Mouse (Mus musculus) ES-Bruce4 (cell line): Measurements from ENCODE around the gene Ropn1l. TPM values are rescaled to one million over a fixed set of nuclear protein-coding genes. Genes with fewer than 3 reads are reported as not detected.

Experiments used
- H3K27ac ChIP-seq: 2 replicates; pipeline ENCODE4 v1.5.1; 2012; ENCODE audit warnings: low read length, inconsistent platforms; ENCODE audit not compliant: insufficient read depth
- H3K27me3 ChIP-seq: 2 replicates; pipeline ENCODE4 v1.6.1; 2012; ENCODE audit warnings: mild to moderate bottlenecking, low read length, inconsistent platforms; ENCODE audit not compliant: control insufficient read depth, poor library complexity, insufficient read depth, severe bottlenecking
- H3K36me3 ChIP-seq: 2 replicates; pipeline ENCODE4 v1.6.1; 2012; ENCODE audit warnings: inconsistent platforms, mild to moderate bottlenecking, low read length, moderate library complexity; ENCODE audit not compliant: control insufficient read depth, poor library complexity, insufficient read depth, severe bottlenecking
- H3K4me1 ChIP-seq: one replicate; pipeline ENCODE4 v1.8.1; 2011; ENCODE audit warnings: low read length; ENCODE audit not compliant: control insufficient read depth, insufficient read depth
- H3K4me3 ChIP-seq: 2 replicates; pipeline ENCODE4 v1.5.1; 2011; ENCODE audit warnings: low read depth, mild to moderate bottlenecking, low read length
- H3K9ac ChIP-seq: 2 replicates; pipeline ENCODE4 v1.6.1; 2012; ENCODE audit warnings: low read depth, mild to moderate bottlenecking, inconsistent platforms; ENCODE audit not compliant: poor library complexity, severe bottlenecking
- H3K9me3 ChIP-seq: replicated peaks from 2 replicates; pipeline ENCODE4 v1.6.1; 2012; ENCODE audit warnings: mild to moderate bottlenecking, low read length, inconsistent platforms; ENCODE audit not compliant: control insufficient read depth, poor library complexity, insufficient read depth, severe bottlenecking
- CTCF ChIP-seq: IDR thresholded peaks from one replicate; pipeline ENCODE4 v1.8.1; 2011; ENCODE audit warnings: low read depth, low read length
- EP300 ChIP-seq: IDR thresholded peaks from 2 replicates; pipeline ENCODE4 v1.6.1; 2011; ENCODE audit warnings: low read depth, low read length; ENCODE audit not compliant: insufficient read depth
- POLR2A ChIP-seq: IDR thresholded peaks from one replicate; pipeline ENCODE4 v1.8.1; 2011; ENCODE audit warnings: low read length; ENCODE audit not compliant: insufficient read depth
- polyA plus RNA-seq: library from polyadenylated mRNA; stranded (reverse); fragments of >200 nt; gene quantifications from 2 replicates; pipeline ENCODE4 v1.2.4, GENCODE M21; 2011; ENCODE audit warnings: low read depth; ENCODE audit not compliant: missing spikeins, insufficient read depth, insufficient read length

The Ropn1l gene
- polyA plus RNA-seq, 1 experiment, result 1.5 TPM

- H3K4me3 ChIP-seq, result no peak overlapping the region
- H3K4me1 ChIP-seq, result no peaks in the 10 kb centered on the region
- H3K9me3 ChIP-seq, result no peaks in the 10 kb centered on the region
- H3K27me3 ChIP-seq, result no peaks in the 10 kb centered on the region
- H3K9ac ChIP-seq, result no peak overlapping the region
- TF ChIP-seq EP300, result no peak
- H3K27ac ChIP-seq, result no peak overlapping the region
- no peaks in the 10 kb centered on the region for H3K36me3 ChIP-seq
These were observed 60.8 kb downstream of the Ropn1l start for GRCm38 (mm10) chr15:31392705-31393104.

GRCm38 (mm10) chr15:31392135-31392534, 61.4 kb downstream of the Ropn1l start:
- Histone ChIP-seq H3K36me3 (no peaks in the 10 kb centered on the region), H3K9ac (no peak overlapping the region), H3K4me3 (no peak overlapping the region), H3K9me3 (0 out of 2 replicates have a peak, but pooled peaks cover 1% of the 10 kb centered on the region), H3K4me1 (no peaks in the 10 kb centered on the region), H3K27me3 (no peaks in the 10 kb centered on the region), H3K27ac (no peak overlapping the region)
- TF ChIP-seq POLR2A, result no peak
- TF ChIP-seq CTCF, result no peak
- no peak for TF ChIP-seq EP300

Other genes starting within 250 kb of the Ropn1l start
- 22.7 and 23.9 TPM in 2 replicates for gene Dap, start 229.4 kb downstream of the Ropn1l start, polyA plus RNA-seq
- gene Ankrd33b, start 86.0 kb downstream of the Ropn1l start, polyA plus RNA-seq, result 1.4 and 1.6 TPM in 2 replicates
- gene March6, start 77.3 kb upstream of the Ropn1l start, polyA plus RNA-seq, result 54.0 and 58.9 TPM in 2 replicates
- 1.3 TPM in 1 of 2 replicates, not detected in the other for gene Cmbl, start 111.7 kb upstream of the Ropn1l start, polyA plus RNA-seq
- gene Cct5, start 148.1 kb upstream of the Ropn1l start, polyA plus RNA-seq, result 651 and 659 TPM in 2 replicates
- gene Fam173b, start 148.1 kb upstream of the Ropn1l start, polyA plus RNA-seq, result 6.5 and 7.8 TPM in 2 replicates